Mouse (Mus musculus) thymus, adult 2 months (tissue): Measurements from ENCODE around the gene Pdcd4. TPM values are rescaled to one million over a fixed set of nuclear protein-coding genes. Genes with fewer than 3 reads are reported as not detected.

ENCODE experiments used
- DNase-seq: peaks from one replicate; pipeline ENCODE4 v3.0.0; 2021
- H3K27ac ChIP-seq: fragments of 200-500 bp; 2 replicates; pipeline ENCODE4 v1.5.1; 2012; ENCODE audit warnings: low read length, control low read depth; ENCODE audit not compliant: control insufficient read depth, insufficient read depth
- H3K27me3 ChIP-seq: fragments of 200-500 bp; 2 replicates; pipeline ENCODE4 v1.6.1; 2012; ENCODE audit warnings: mild to moderate bottlenecking, low read length, moderate library complexity, mixed read lengths; ENCODE audit not compliant: control insufficient read depth, insufficient read depth
- H3K36me3 ChIP-seq: fragments of 200-500 bp; 2 replicates; pipeline ENCODE4 v1.6.1; 2012; ENCODE audit warnings: mild to moderate bottlenecking, low read length, moderate library complexity; ENCODE audit not compliant: control insufficient read depth, insufficient read depth
- H3K4me1 ChIP-seq: fragments of 200-500 bp; replicated peaks from 2 replicates; pipeline ENCODE4 v1.6.1; 2012; ENCODE audit warnings: low read length; ENCODE audit not compliant: control insufficient read depth, insufficient read depth
- H3K4me3 ChIP-seq: fragments of 200-500 bp; 2 replicates; pipeline ENCODE4 v1.5.1; 2012; ENCODE audit warnings: mild to moderate bottlenecking, low read length, control low read depth, moderate library complexity; ENCODE audit not compliant: control insufficient read depth, insufficient read depth
- CTCF ChIP-seq: fragments of 200-500 bp; IDR thresholded peaks from 2 replicates; pipeline ENCODE4 v1.5.1; 2012; ENCODE audit warnings: mild to moderate bottlenecking, control low read depth, low read length, moderate library complexity, borderline replicate concordance; ENCODE audit not compliant: control insufficient read depth, poor library complexity, insufficient read depth; ENCODE audit errors: extremely low read depth
- POLR2A ChIP-seq: fragments of 200-500 bp; IDR thresholded peaks from 2 replicates; pipeline ENCODE4 v1.6.1; 2012; ENCODE audit warnings: mild to moderate bottlenecking, low read length, control low read depth, moderate library complexity; ENCODE audit not compliant: control insufficient read depth, poor library complexity, insufficient read depth; ENCODE audit errors: extremely low read depth
- WGBS: fragments of 180-500 bp; shearing (Covaris S2); methylation state at CpG from one replicate; pipeline ENCODE4 v1.1.7; 2018; 5-methylcytosine and 5-hydroxymethylcytosine counted together
- polyA plus RNA-seq: library from polyadenylated mRNA; depleted of rRNA; stranded (reverse); fragments of >200 nt; gene quantifications from 2 replicates; pipeline ENCODE4 v1.2.3, GENCODE M21; 2012

Gene Pdcd4
- polyA plus RNA-seq, 1 experiment, result 18.2 TPM

DNA sequence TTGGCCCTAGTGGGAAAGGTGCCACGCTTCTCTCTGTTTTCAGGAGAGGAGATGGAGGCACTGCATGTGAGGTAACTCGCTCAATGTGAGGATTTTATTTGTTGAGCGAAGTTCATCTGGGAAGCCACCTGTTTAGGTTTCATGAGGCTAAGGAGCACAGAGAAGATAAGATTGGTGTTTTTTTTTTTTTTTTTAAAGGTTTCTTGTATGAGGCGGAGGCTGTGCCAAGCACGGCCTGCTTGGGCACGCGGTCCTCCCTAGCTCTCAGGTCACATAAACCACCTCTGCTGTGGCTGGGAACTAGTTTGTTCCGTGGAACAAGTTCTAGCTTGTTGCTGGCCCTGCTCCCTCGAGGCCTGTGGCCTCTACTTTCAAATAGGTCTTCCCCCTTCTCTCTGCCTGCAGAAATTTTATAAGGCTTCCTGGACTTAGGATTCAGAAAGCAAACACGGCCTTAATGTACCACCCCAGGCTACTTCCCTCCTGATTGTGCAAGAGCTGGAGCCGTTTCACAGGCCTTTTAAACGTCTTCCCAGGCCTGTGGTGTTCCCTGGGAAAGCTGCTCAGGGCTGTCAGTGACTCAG, 2.6 kb downstream of the Pdcd4 start:
- peak; percentile 20 for DNase-seq
- peak overlapping the region; percentile 96 for H3K27ac ChIP-seq
- 46% methylated on average over 12 of the region's 12 CpGs for WGBS
- H3K4me3 ChIP-seq, result no peak overlapping the region
- no peaks in the 10 kb centered on the region for H3K27me3 ChIP-seq
- TF ChIP-seq POLR2A (no peak), CTCF (no peak)
- H3K4me1 ChIP-seq, result peaks cover 65% of the 10 kb centered on the region
- no peaks in the 10 kb centered on the region for H3K36me3 ChIP-seq

DNA sequence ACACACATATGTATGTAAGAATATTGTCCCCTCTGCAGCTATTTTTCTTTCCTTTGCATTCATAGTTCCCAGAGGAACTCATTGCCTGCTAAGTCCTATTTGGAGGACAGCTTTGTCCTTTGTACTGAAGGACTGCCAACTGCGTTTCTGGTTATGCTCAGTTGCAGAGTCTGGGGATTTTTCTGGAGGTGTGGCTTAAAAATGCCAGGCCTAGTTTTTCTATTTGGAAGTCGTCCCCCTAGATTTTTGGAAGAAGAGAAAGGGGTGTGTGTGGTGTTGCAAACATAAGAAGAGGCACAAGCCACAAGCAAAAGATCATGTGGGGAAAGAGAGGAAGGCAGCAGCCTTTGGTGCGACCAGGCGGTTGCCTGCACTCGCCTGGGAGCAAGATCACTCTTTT, 6.0 kb downstream of the Pdcd4 start:
- 70% methylated on average over 5 of the region's 5 CpGs for WGBS
- H3K4me1 ChIP-seq, result peaks cover 58% of the 10 kb centered on the region
- TF ChIP-seq CTCF, result no peak
- TF ChIP-seq POLR2A, result no peak
- H3K27ac ChIP-seq, result no peak overlapping the region
- DNase-seq, result no peak
- no peak overlapping the region for H3K4me3 ChIP-seq
- H3K27me3 ChIP-seq, result no peaks in the 10 kb centered on the region
- H3K36me3 ChIP-seq, result no peaks in the 10 kb centered on the region

DNA sequence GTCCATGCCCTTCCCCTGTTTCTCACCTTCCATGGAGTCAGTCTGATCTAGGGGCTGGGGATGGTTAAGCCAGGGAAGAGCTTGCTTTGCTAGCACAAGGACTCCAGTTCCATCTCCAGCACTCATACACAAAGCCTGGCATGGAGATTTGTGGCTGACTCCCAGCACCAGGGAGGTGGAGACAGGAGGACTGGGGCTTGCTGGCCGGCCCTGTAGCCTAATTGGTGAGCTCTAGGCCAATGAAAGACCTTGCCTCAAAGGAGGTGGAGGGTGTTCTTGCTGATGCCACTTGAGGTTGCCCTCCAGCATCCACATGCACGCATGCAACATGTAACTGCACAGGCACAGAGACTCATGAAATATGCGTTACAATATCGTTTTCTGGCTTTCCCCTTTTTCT, 6.5 kb downstream of the Pdcd4 start:
- WGBS, result 91% methylated on average over 4 of the region's 4 CpGs
- H3K36me3 ChIP-seq, result no peaks in the 10 kb centered on the region
- H3K4me1 ChIP-seq, result peaks cover 55% of the 10 kb centered on the region
- TF ChIP-seq POLR2A (no peak), CTCF (no peak)
- H3K27me3 ChIP-seq, result no peaks in the 10 kb centered on the region
- H3K27ac ChIP-seq, result no peak overlapping the region
- no peak overlapping the region for H3K4me3 ChIP-seq
- no peak for DNase-seq

DNA sequence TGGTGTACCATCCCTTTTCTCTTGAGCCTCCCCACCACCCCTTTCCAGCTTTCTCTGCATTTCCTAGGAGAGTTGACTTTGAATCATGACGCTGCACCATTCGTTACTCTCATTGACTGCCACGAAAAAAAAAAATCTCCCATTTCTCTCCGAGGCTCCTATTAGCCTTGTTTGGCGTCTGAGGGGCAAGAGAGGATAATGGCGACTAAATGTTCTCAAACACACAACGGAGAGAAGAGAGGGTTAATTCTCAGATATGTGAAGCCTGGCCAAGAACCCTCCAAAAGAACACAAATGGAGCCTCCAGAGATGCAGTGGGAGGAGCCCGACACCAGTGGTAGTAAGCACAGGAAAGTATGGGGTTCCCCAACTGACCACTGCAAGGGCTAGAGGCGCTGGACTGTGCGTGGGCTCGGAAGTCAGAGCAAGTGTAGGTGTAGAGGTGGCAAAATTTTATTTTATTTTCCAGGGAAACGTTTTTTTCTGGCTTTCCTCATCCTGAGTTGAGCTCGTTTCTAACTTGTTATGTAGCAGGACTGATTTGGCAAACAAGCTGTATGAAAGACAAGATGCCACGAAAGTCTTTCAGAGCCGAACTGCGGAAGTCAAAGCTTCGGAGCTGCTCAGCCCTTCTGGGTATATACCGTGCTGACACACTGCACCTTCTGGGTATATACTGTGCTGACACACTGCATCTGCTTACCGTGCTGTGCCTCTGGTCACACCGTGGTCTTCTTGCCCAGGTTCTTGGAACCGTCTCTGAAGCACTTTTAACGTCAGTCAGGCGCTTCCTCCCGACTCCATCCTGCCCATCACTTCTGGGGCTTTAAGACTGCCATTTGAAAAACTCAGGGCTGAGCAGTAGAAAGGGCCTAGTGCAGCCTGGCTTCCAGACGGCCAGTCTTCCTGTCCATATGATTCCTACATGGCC, 7.2 kb downstream of the Pdcd4 start:
- no peaks in the 10 kb centered on the region for H3K36me3 ChIP-seq
- no peak overlapping the region for H3K4me3 ChIP-seq
- H3K27ac ChIP-seq, result peak overlapping the region; percentile 59
- no peak for DNase-seq
- TF ChIP-seq POLR2A, result no peak
- H3K4me1 ChIP-seq, result peaks cover 47% of the 10 kb centered on the region
- H3K27me3 ChIP-seq, result no peaks in the 10 kb centered on the region
- WGBS, result 81% methylated on average over 25 of the region's 25 CpGs

DNA sequence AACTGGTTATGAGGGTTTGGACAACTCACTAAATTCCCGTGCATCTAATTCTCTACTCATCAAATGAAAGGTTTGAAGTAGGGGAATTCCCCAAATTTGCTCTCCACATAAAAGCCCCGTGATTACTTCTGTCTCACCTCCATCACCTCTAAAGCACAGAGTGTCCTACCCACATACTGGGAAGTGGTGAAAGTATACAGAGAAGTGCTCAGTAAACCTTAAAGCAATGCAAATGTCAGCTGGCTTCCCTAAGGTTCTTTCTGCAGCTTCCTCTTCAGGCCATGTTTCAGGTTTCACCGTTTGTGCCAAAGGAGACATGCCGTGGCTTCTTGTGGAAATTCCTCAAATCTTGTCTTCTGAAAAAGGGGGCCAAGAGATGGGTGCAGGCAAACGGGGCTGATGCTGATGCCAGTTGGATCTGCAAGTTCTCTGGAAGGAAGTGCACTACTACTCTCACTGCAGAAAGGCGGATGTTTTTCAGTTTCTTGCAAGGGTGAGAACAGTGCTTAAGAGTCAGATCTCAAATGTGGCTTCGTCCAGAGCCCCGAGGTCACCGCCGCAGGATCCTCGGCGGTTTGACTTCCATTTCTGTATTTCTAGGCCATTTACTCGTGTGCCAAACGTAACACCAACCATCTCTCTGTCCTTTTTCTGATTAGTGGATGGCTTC, 8.0 kb downstream of the Pdcd4 start:
- Histone ChIP-seq H3K36me3 (no peaks in the 10 kb centered on the region), H3K27me3 (no peaks in the 10 kb centered on the region), H3K4me3 (no peak overlapping the region), H3K27ac (peak overlapping the region; percentile 75), H3K4me1 (peaks cover 39% of the 10 kb centered on the region)
- WGBS, result 38% methylated on average over 14 of the region's 14 CpGs
- no peak for TF ChIP-seq CTCF
- no peak for TF ChIP-seq POLR2A
- peak; percentile 33 for DNase-seq

DNA sequence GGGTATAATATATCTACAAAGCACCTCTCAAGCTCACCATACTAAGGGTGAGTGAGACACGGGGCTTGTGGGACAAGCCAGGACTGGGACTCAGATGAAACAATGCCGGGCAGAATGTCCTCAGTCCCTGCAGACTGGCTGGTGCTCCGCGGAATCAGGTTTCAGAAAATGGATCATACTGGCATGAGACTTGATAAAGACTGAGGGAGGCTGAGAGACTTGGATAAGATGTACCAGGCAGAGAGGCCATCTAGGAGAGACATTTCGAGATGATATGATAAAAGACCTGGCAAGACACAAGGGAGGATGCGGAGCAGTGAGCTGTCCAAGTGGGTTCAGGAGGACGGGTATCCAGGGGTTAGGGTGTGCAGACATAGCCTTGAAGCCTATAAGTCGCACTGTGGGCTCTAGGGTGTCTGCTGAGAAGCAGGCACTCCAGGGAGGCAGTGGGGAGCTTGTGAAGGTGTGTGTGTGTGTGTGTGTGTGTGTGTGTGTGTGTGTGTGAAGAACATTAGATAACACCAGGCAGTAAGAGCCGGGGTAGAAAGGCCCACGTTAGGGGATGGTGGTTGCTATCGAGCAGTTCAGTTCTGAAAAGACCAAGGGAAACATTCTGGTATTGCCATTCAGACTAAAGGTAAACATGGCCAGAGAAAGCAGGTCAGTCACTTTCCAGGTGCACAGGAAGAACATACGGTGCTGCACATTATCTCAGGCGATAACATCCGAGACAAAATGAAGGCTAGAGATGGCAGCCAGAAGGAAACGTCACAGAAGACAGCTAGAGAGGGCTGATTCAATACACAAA, 10.1 kb downstream of the Pdcd4 start:
- 56% methylated on average over 15 of the region's 15 CpGs for WGBS
- no peaks in the 10 kb centered on the region for H3K36me3 ChIP-seq
- TF ChIP-seq POLR2A (no peak), CTCF (no peak)
- peak overlapping the region; percentile 97 for H3K27ac ChIP-seq
- H3K4me3 ChIP-seq, result no peak overlapping the region
- H3K27me3 ChIP-seq, result no peaks in the 10 kb centered on the region
- H3K4me1 ChIP-seq, result peaks cover 42% of the 10 kb centered on the region
- DNase-seq, result no peak
